Mouse (Mus musculus) hindbrain, embryonic 13.5 days (tissue): ENCODE data around the gene Cldn6. TPM values are rescaled to one million over a fixed set of nuclear protein-coding genes. Genes with fewer than 3 reads are reported as not detected.

ENCODE experiments used
- ATAC-seq: fragments of 200-750 bp; cut with Nextera tagmentation; 2 replicates; pipeline ENCODE4 v1.8.0; 2017; ENCODE audit warnings: moderate TSS enrichment; ENCODE audit not compliant: low FRiP score
- H3K27ac ChIP-seq: fragments of 300-500 bp; sonication (generic); 2 replicates; pipeline ENCODE4 v1.5.1; 2015; ENCODE audit warnings: inconsistent platforms, mild to moderate bottlenecking, moderate library complexity
- H3K27me3 ChIP-seq: fragments of 300-500 bp; sonication (generic); 2 replicates; pipeline ENCODE4 v1.6.1; 2015; ENCODE audit warnings: mild to moderate bottlenecking, inconsistent platforms
- H3K36me3 ChIP-seq: fragments of 300-500 bp; sonication (generic); 2 replicates; pipeline ENCODE4 v1.6.1; 2015; ENCODE audit warnings: mild to moderate bottlenecking, inconsistent platforms
- H3K4me1 ChIP-seq: fragments of 300-500 bp; sonication (generic); replicated peaks from 2 replicates; pipeline ENCODE4 v1.6.1; 2015; ENCODE audit warnings: inconsistent platforms
- H3K4me2 ChIP-seq: fragments of 300-500 bp; sonication (generic); 2 replicates; pipeline ENCODE4 v1.6.1; 2015; ENCODE audit warnings: inconsistent platforms, mild to moderate bottlenecking, moderate library complexity
- H3K4me3 ChIP-seq: fragments of 300-500 bp; sonication (generic); 2 replicates; pipeline ENCODE4 v1.5.1; 2015; ENCODE audit warnings: mild to moderate bottlenecking, inconsistent platforms
- H3K9ac ChIP-seq: fragments of 300-500 bp; sonication (generic); 2 replicates; pipeline ENCODE4 v1.6.1; 2015; ENCODE audit warnings: mild to moderate bottlenecking, inconsistent platforms
- H3K9me3 ChIP-seq: fragments of 300-500 bp; sonication (generic); 2 replicates; pipeline ENCODE4 v1.6.1; 2016; ENCODE audit warnings: inconsistent platforms
- WGBS: fragments of 180-500 bp; shearing (Covaris S2); methylation state at CpG from one replicate; pipeline ENCODE4 v1.1.7; 2015; 5-methylcytosine and 5-hydroxymethylcytosine counted together
- polyA plus RNA-seq: library from polyadenylated mRNA; unstranded; fragments of >200 nt; fragmentation: Nextera tagmentation; extraction: Ambion mirVana; gene quantifications from 2 replicates; pipeline ENCODE4 v1.2.1, GENCODE M21; 2015

Gene Cldn6
- 0.61 and 0.85 TPM in 2 replicates for polyA plus RNA-seq

DNA sequence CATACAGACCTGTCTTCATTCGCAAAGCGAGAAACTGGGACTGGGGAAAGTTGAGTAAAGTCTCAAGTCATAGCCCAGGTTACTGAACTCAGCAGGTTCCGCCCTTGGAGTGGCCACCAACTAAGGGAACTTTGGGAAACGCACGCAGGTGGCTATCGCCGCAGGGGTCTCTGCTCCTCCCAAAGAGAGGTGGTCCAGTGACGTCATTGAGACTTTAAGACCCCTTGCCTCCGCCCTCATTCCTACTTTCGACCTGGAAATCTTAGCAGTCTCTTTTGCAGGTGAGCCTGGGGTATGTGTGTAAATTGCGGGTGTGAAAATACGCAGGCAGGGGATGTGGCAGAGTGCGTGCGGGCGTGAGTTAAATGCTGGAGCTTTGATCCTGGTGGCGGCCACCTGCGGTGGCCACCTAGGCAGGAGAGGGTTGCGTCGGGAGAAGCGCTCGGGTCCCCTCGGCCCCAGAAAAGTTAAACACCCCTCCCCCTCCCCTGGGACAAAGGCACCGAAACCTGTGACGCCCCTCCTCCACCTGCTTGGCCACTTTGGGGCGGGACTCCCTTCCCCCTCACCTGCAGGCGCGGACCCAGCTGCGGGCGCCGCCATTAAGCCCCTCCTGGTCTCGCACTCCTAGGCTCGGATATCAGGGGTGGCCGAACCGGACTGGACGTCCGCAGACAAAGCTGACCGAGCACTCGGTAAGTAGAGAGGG, at the start of gene Cldn6:
Gene Cldn6 (plus strand): TSS at position 123 of the 709 bp plus-strand sequence.
- Histone ChIP-seq H3K4me3 (peak within 1 kb of the TSS; percentile 5), H3K9me3 (no peaks in the 10 kb centered on the region), H3K27ac (no peak within 1 kb of the TSS), H3K27me3 (peaks cover 98% of the 10 kb centered on the region), H3K4me2 (peak within 1 kb of the TSS; percentile 32), H3K4me1 (peaks cover 55% of the 10 kb centered on the region), H3K9ac (no peak within 1 kb of the TSS), H3K36me3 (no peaks in the 10 kb centered on the region)
- no peak for ATAC-seq
- 2% methylated on average over 38 of the region's 38 CpGs for WGBS

- Histone ChIP-seq H3K4me3 (peak overlapping the region; percentile 15; the same call in 1 of the 2 replicates), H3K4me2 (peak overlapping the region; percentile 46), H3K27ac (no peak overlapping the region), H3K9me3 (no peaks in the 10 kb centered on the region), H3K9ac (peak overlapping the region; percentile 46; the same call in 1 of the 2 replicates), H3K4me1 (no peaks in the 10 kb centered on the region), H3K27me3 (peaks cover 5% of the 10 kb centered on the region; the same call in 1 of the 2 replicates), H3K36me3 (no peaks in the 10 kb centered on the region)
- 16% methylated on average over 22 of the region's 22 CpGs for WGBS
- ATAC-seq: peak; percentile 85
Measured at GRCm38 (mm10) chr17:23630195-23631020, 48.6 kb upstream of the Cldn6 start.

DNA sequence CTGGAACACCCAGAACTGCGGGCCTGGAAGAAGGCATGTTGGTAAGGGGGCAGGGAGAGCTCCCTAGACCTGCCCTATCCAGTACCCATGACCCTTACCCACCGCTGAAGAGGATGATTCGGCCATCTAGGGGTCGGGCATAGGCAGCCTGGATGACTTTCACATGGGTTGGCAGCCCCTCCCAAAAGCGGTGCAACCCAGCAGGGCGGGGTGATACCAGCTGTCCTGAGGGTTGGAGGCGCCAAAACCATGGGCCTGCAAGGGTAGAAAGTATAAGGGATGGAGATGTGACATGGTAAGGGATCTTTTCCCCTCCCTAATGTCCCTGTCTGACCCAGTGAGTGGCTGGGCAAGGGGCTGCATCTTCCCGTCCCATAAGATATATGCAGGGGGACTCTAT, 47.8 kb upstream of the Cldn6 start:
- no peak overlapping the region for H3K9ac ChIP-seq
- H3K36me3 ChIP-seq: no peaks in the 10 kb centered on the region
- H3K4me3 ChIP-seq: no peak overlapping the region
- H3K4me1 ChIP-seq: no peaks in the 10 kb centered on the region
- H3K27ac ChIP-seq: no peak overlapping the region
- WGBS: 92% methylated on average over 8 of the region's 8 CpGs
- ATAC-seq: 0 out of 2 replicates have a peak, but pooled peaks have one; percentile 22
- H3K27me3 ChIP-seq: peaks cover 5% of the 10 kb centered on the region; the same call in 1 of the 2 replicates
- H3K4me2 ChIP-seq: no peak overlapping the region
- H3K9me3 ChIP-seq: no peaks in the 10 kb centered on the region

DNA sequence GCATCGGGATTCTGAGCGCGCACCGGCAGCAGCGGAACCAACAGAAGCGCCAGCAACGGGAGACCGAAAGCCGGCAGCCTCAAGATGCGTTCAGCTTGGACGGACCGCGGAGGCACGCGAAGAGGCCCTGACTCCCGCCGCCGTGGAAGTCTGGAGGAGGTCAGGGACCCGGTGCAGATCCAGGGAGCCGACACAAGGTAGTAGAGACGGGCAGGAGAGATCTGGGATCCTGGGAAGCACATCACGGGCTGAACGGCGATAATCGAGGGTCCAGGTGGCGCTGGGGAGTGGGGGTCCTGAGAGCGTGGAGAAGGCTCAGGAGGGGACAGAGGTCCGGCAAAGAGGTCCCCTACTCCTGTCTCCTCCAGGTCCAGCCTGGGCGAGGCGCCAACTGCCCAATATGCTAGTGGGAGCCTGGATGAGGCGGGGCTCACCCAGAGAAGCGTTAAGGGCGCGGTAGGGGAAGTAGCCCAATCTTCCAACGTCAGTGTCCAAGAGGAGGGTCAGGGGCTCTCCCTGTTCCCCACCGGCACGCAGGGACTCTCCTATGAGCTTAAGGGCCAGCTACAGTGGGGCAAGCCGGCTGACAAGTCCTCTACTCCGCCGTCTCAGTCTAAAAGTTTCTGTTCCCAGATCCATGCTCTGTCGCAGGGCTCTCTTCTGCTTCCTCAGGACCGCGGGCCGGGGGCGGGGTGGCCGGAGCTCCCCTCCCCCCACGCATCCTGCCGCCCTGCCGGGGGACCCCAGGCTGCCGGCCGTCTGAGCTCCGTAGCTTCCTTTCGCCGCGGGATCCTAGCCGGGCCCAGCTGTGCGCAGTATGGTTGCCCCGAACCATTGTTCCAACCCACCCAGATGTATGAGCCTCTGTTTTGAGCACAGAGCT, 34.2 kb upstream of the Cldn6 start, which contains the start of gene Mmp25:
Gene Mmp25 (minus strand): TSS at position 665 of the 883 bp plus-strand sequence.
- Histone ChIP-seq H3K4me2 (peak within 1 kb of the TSS; percentile 67), H3K27me3 (peaks cover 56% of the 10 kb centered on the region), H3K9ac (peak within 1 kb of the TSS; percentile 64), H3K36me3 (no peaks in the 10 kb centered on the region), H3K4me1 (peaks cover 11% of the 10 kb centered on the region), H3K27ac (no peak within 1 kb of the TSS), H3K4me3 (peak within 1 kb of the TSS; percentile 42), H3K9me3 (no peaks in the 10 kb centered on the region)
- 0 out of 2 replicates have a peak, but pooled peaks have one; percentile 46 for ATAC-seq
- under 1% methylated on average over 52 of the region's 58 CpGs for WGBS

- Histone ChIP-seq H3K4me1 (peaks cover 11% of the 10 kb centered on the region), H3K9me3 (no peaks in the 10 kb centered on the region), H3K9ac (no peak overlapping the region), H3K4me3 (no peak overlapping the region), H3K4me2 (no peak overlapping the region), H3K36me3 (no peaks in the 10 kb centered on the region), H3K27me3 (peaks cover 56% of the 10 kb centered on the region), H3K27ac (no peak overlapping the region)
- WGBS: 31% methylated on average over 10 of the region's 10 CpGs
- no peak for ATAC-seq
Measured at GRCm38 (mm10) chr17:23645894-23646293, 33.2 kb upstream of the Cldn6 start.

DNA sequence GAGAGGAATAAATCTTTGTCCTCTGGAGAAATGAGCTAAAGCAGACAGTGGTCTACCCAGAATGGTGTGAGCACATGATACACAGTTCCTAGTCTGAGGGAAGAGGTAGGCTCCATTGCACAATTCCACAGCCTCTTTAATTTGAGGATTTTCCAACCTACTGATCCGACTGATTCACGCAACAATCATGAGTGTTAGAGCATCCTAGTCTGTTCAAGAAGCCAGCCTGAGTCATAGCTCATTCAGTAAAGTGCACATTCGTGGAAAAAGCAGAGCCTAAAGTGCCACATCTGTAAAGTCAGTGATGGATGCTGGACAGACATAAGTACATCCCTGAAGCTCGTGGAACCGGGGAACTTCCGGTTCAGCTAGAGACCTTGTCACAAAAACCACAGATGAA, 27.7 kb upstream of the Cldn6 start:
- no peak overlapping the region for H3K4me2 ChIP-seq
- H3K27ac ChIP-seq: no peak overlapping the region
- 89% methylated on average over 6 of the region's 6 CpGs for WGBS
- no peak for ATAC-seq
- H3K4me3 ChIP-seq: no peak overlapping the region
- H3K9ac ChIP-seq: no peak overlapping the region
- no peaks in the 10 kb centered on the region for H3K36me3 ChIP-seq
- no peaks in the 10 kb centered on the region for H3K9me3 ChIP-seq
- peaks cover 18% of the 10 kb centered on the region for H3K27me3 ChIP-seq
- no peaks in the 10 kb centered on the region for H3K4me1 ChIP-seq

DNA sequence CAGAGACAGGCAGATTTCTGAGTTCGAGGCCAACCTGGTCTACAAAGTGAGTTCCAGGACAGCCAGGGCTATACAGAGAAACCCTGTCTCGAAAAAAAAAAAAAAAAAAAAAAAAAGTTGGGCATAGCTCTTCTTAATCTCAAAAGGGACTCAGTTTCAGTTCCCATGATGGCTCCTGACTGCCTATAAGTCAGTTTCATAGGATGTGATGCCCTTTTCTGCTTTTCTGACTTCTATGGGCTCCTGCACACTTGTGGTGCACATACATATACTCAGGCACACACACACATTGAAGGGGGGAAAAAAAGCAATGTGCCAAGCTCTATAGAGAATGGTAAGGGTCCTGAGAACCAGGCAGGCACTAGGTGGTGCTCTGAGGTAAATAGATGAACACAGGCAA, 25.7 kb upstream of the Cldn6 start:
- no peaks in the 10 kb centered on the region for H3K9me3 ChIP-seq
- no peak for ATAC-seq

DNA sequence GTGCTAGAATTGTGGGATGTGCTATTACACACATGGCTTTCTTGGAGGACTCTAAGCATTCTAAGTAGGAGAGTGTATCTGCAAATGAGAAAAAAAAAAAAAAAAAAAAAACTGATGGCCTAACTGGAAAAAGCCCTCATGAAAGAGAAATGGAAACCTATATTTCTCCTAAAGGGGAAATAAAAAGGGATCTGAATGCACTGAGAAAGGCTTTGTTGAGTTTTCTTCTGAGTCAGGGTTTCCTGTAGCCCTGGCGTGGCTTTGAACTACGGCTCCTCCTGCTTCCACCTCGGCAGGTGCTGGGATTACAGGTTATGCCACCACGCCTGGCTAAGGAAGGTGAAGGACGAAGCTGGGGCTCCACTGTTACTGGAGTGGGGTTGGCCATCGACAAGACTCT, 25.0 kb upstream of the Cldn6 start:
- Histone ChIP-seq H3K4me3 (no peak overlapping the region), H3K36me3 (no peaks in the 10 kb centered on the region), H3K9me3 (no peaks in the 10 kb centered on the region), H3K27ac (no peak overlapping the region), H3K4me2 (no peak overlapping the region), H3K9ac (no peak overlapping the region), H3K4me1 (no peaks in the 10 kb centered on the region), H3K27me3 (peaks cover 18% of the 10 kb centered on the region)
- ATAC-seq: no peak
- WGBS: 69% methylated on average over 6 of the region's 6 CpGs

More for the DNA sequence above, 25.7 kb upstream of the Cldn6 start:
- no peaks in the 10 kb centered on the region for H3K4me1 ChIP-seq
- no peak overlapping the region for H3K9ac ChIP-seq
- H3K27ac ChIP-seq: no peak overlapping the region
- H3K4me2 ChIP-seq: no peak overlapping the region
- 85% methylated on average over 2 of the region's 2 CpGs for WGBS
- H3K27me3 ChIP-seq: peaks cover 15% of the 10 kb centered on the region; the same call in 1 of the 2 replicates
- H3K36me3 ChIP-seq: no peaks in the 10 kb centered on the region
- H3K4me3 ChIP-seq: no peak overlapping the region

- H3K4me1 ChIP-seq: no peaks in the 10 kb centered on the region
- H3K27ac ChIP-seq: no peak overlapping the region
- ATAC-seq: no peak
- H3K4me2 ChIP-seq: no peak overlapping the region
- WGBS: 72% methylated on average over 2 of the region's 2 CpGs
- peaks cover 22% of the 10 kb centered on the region for H3K27me3 ChIP-seq
- no peak overlapping the region for H3K9ac ChIP-seq
- no peak overlapping the region for H3K4me3 ChIP-seq
- no peaks in the 10 kb centered on the region for H3K36me3 ChIP-seq
- no peaks in the 10 kb centered on the region for H3K9me3 ChIP-seq
Measured at GRCm38 (mm10) chr17:23654410-23654809, 24.6 kb upstream of the Cldn6 start.

DNA sequence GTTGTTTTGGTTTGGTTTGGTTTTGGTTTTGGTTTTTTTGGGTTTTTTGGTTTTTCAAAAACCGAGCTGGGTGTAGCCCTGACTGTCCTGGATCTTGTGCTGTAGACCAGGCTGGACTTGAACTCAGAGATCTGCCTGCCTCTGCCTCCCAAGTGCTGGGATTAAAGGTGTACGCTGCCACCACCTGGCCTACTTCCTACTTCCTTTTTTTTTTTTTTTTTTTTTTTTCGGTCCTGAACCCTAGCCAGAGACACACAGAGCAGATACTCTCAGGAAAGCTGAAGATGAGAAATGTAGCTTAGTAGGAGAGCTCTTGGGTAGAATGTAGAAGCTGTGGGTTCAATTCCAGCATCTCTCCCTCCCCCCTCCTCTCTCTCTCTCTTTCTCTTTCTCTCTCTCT, 20.6 kb upstream of the Cldn6 start:
- no peak for ATAC-seq
- no peak overlapping the region for H3K27ac ChIP-seq

GRCm38 (mm10) chr17:23660117-23660875, 18.8 kb upstream of the Cldn6 start, which contains the start of gene Bicdl2:
Bicdl2 (plus strand) TSS chr17:23660506.
- ATAC-seq: no peak
- WGBS: 6% methylated on average over 27 of the region's 27 CpGs

More for the DNA sequence above, 20.6 kb upstream of the Cldn6 start:
- no peak overlapping the region for H3K4me3 ChIP-seq
- no peaks in the 10 kb centered on the region for H3K36me3 ChIP-seq
- H3K4me2 ChIP-seq: no peak overlapping the region
- 84% methylated on average over 3 of the region's 3 CpGs for WGBS
- H3K27me3 ChIP-seq: peaks cover 62% of the 10 kb centered on the region
- H3K9ac ChIP-seq: no peak overlapping the region
- H3K9me3 ChIP-seq: no peaks in the 10 kb centered on the region
- peaks cover 8% of the 10 kb centered on the region; the same call in 1 of the 2 replicates for H3K4me1 ChIP-seq

More at GRCm38 (mm10) chr17:23660117-23660875, 18.8 kb upstream of the Cldn6 start, which contains the start of gene Bicdl2:
- H3K4me1 ChIP-seq: peaks cover 8% of the 10 kb centered on the region; the same call in 1 of the 2 replicates
- H3K9ac ChIP-seq: no peak within 1 kb of the TSS
- H3K4me3 ChIP-seq: 0 out of 2 replicates have a peak within 1 kb of the TSS, but pooled peaks have one; percentile 5
- no peak within 1 kb of the TSS for H3K4me2 ChIP-seq
- no peaks in the 10 kb centered on the region for H3K36me3 ChIP-seq
- peaks cover 61% of the 10 kb centered on the region for H3K27me3 ChIP-seq
- H3K9me3 ChIP-seq: no peaks in the 10 kb centered on the region
- no peak within 1 kb of the TSS for H3K27ac ChIP-seq
